Mouse (Mus musculus) forebrain, embryonic 13.5 days (tissue): ENCODE measurements at regions not wholly inside any gene's neighbourhood (a gene's known extent, or its start where the extent isn't known, plus 50 kb on each side); places are given as distances from the start of the nearest gene placed in this dataset.
A peak's percentile ranks its signal among the peaks of the same experiment; 100 is the strongest.

ENCODE experiments used
- ATAC-seq: fragments of 200-750 bp; cut with Nextera tagmentation; 2 replicates; pipeline ENCODE4 v1.8.0; 2017
- H3K27ac ChIP-seq: fragments of 300-500 bp; sonication (generic); 2 replicates; pipeline ENCODE4 v1.5.1; 2015; ENCODE audit warnings: inconsistent platforms, mild to moderate bottlenecking, moderate library complexity
- H3K27me3 ChIP-seq: fragments of 300-500 bp; sonication (generic); 2 replicates; pipeline ENCODE4 v1.6.1; 2015; ENCODE audit warnings: mild to moderate bottlenecking, inconsistent platforms
- H3K36me3 ChIP-seq: fragments of 300-500 bp; sonication (generic); 2 replicates; pipeline ENCODE4 v1.6.1; 2015; ENCODE audit warnings: mild to moderate bottlenecking, inconsistent platforms; ENCODE audit not compliant: poor library complexity, severe bottlenecking
- H3K4me1 ChIP-seq: fragments of 300-500 bp; sonication (generic); 2 replicates; pipeline ENCODE4 v1.6.1; 2015; ENCODE audit warnings: inconsistent platforms
- H3K4me2 ChIP-seq: fragments of 300-500 bp; sonication (generic); 2 replicates; pipeline ENCODE4 v1.6.1; 2015; ENCODE audit warnings: inconsistent platforms, mild to moderate bottlenecking, moderate library complexity
- H3K4me3 ChIP-seq: fragments of 300-500 bp; sonication (generic); 2 replicates; pipeline ENCODE4 v1.5.1; 2015; ENCODE audit warnings: mild to moderate bottlenecking, inconsistent platforms
- H3K9ac ChIP-seq: fragments of 300-500 bp; sonication (generic); 2 replicates; pipeline ENCODE4 v1.6.1; 2015; ENCODE audit warnings: mild to moderate bottlenecking, inconsistent platforms
- H3K9me3 ChIP-seq: fragments of 300-500 bp; sonication (generic); replicated peaks from 2 replicates; pipeline ENCODE4 v1.6.1; 2016; ENCODE audit warnings: inconsistent platforms
- WGBS: fragments of 180-500 bp; shearing (Covaris S2); methylation state at CpG from one replicate; pipeline ENCODE4 v1.1.7; 2015; 5-methylcytosine and 5-hydroxymethylcytosine counted together

- Histone ChIP-seq H3K36me3 (no peaks in the 10 kb centered on the region), H3K9me3 (no peaks in the 10 kb centered on the region), H3K27me3 (no peaks in the 10 kb centered on the region), H3K9ac (no peak overlapping the region), H3K4me3 (no peak overlapping the region), H3K4me2 (no peak overlapping the region), H3K4me1 (no peaks in the 10 kb centered on the region), H3K27ac (no peak overlapping the region)
- ATAC-seq, result no peak
- WGBS, result 96% methylated on average over 4 of the region's 4 CpGs
Measured at GRCm38 (mm10) chr6:31043368-31043767, 84.5 kb upstream of the Klf14 start.

- no peak overlapping the region for H3K9ac ChIP-seq
- no peak overlapping the region for H3K4me2 ChIP-seq
- no peaks in the 10 kb centered on the region for H3K36me3 ChIP-seq
- no peak overlapping the region for H3K4me3 ChIP-seq
- no peaks in the 10 kb centered on the region for H3K4me1 ChIP-seq
- H3K27me3 ChIP-seq, result no peaks in the 10 kb centered on the region
- no peak overlapping the region for H3K27ac ChIP-seq
- no peaks in the 10 kb centered on the region for H3K9me3 ChIP-seq
- 90% methylated on average over 3 of the region's 3 CpGs for WGBS
- ATAC-seq, result no peak
Measured at GRCm38 (mm10) chr6:31043919-31044318, 85.0 kb upstream of the Klf14 start.

- no peak overlapping the region for H3K27ac ChIP-seq
- H3K4me1 ChIP-seq, result no peaks in the 10 kb centered on the region
- H3K36me3 ChIP-seq, result no peaks in the 10 kb centered on the region
- H3K9me3 ChIP-seq, result no peaks in the 10 kb centered on the region
- no peak for ATAC-seq
- no peaks in the 10 kb centered on the region for H3K27me3 ChIP-seq
- H3K4me3 ChIP-seq, result no peak overlapping the region
- no peak overlapping the region for H3K4me2 ChIP-seq
- 86% methylated on average over 3 of the region's 3 CpGs for WGBS
- no peak overlapping the region for H3K9ac ChIP-seq
Measured at GRCm38 (mm10) chr6:31046197-31046596, 87.3 kb upstream of the Klf14 start.

- Histone ChIP-seq H3K27me3 (no peaks in the 10 kb centered on the region), H3K36me3 (no peaks in the 10 kb centered on the region), H3K4me3 (no peak overlapping the region), H3K27ac (no peak overlapping the region), H3K9ac (no peak overlapping the region), H3K4me1 (no peaks in the 10 kb centered on the region), H3K9me3 (no peaks in the 10 kb centered on the region), H3K4me2 (no peak overlapping the region)
- WGBS, result 67% methylated on average over 11 of the region's 11 CpGs
- ATAC-seq, result no peak
Measured at GRCm38 (mm10) chr6:31048920-31049576, 90.2 kb upstream of the Klf14 start.

- H3K9me3 ChIP-seq, result no peaks in the 10 kb centered on the region
- no peaks in the 10 kb centered on the region for H3K27me3 ChIP-seq
- H3K27ac ChIP-seq, result no peak overlapping the region
- H3K9ac ChIP-seq, result no peak overlapping the region
- no peak for ATAC-seq
- 69% methylated on average over 5 of the region's 5 CpGs for WGBS
- no peaks in the 10 kb centered on the region for H3K4me1 ChIP-seq
- H3K4me2 ChIP-seq, result no peak overlapping the region
- no peak overlapping the region for H3K4me3 ChIP-seq
- H3K36me3 ChIP-seq, result no peaks in the 10 kb centered on the region
Measured at GRCm38 (mm10) chr6:31050831-31051230, 92.0 kb upstream of the Klf14 start.

- no peaks in the 10 kb centered on the region for H3K27me3 ChIP-seq
- no peak overlapping the region for H3K27ac ChIP-seq
- no peak overlapping the region for H3K4me3 ChIP-seq
- no peaks in the 10 kb centered on the region for H3K9me3 ChIP-seq
- H3K9ac ChIP-seq, result no peak overlapping the region
- no peak for ATAC-seq
- H3K4me2 ChIP-seq, result no peak overlapping the region
- H3K4me1 ChIP-seq, result no peaks in the 10 kb centered on the region
- no peaks in the 10 kb centered on the region for H3K36me3 ChIP-seq
- WGBS, result 64% methylated on average over 6 of the region's 6 CpGs
Measured at GRCm38 (mm10) chr6:31051771-31052170, 92.9 kb upstream of the Klf14 start.

GRCm38 (mm10) chr6:31053003-31053402, 94.1 kb upstream of the Klf14 start:
- H3K36me3 ChIP-seq, result no peaks in the 10 kb centered on the region
- 14% methylated on average over 8 of the region's 8 CpGs for WGBS
- no peaks in the 10 kb centered on the region for H3K27me3 ChIP-seq
- no peak for ATAC-seq
- H3K4me1 ChIP-seq, result peaks cover 5% of the 10 kb centered on the region; the same call in 1 of the 2 replicates
- H3K4me2 ChIP-seq, result no peak overlapping the region
- H3K27ac ChIP-seq, result no peak overlapping the region
- H3K9ac ChIP-seq, result no peak overlapping the region
- H3K9me3 ChIP-seq, result no peaks in the 10 kb centered on the region
- no peak overlapping the region for H3K4me3 ChIP-seq

GRCm38 (mm10) chr6:31056786-31057566, 98.1 kb upstream of the Klf14 start:
- H3K27me3 ChIP-seq, result no peaks in the 10 kb centered on the region
- H3K4me2 ChIP-seq, result no peak overlapping the region
- no peaks in the 10 kb centered on the region for H3K36me3 ChIP-seq
- peak overlapping the region; percentile 49 for H3K27ac ChIP-seq
- 68% methylated on average over 12 of the region's 12 CpGs for WGBS
- H3K4me3 ChIP-seq, result no peak overlapping the region
- peak; percentile 50; the same call in 1 of the 2 replicates for ATAC-seq
- H3K4me1 ChIP-seq, result peaks cover 5% of the 10 kb centered on the region; the same call in 1 of the 2 replicates
- no peak overlapping the region for H3K9ac ChIP-seq
- H3K9me3 ChIP-seq, result no peaks in the 10 kb centered on the region

GRCm38 (mm10) chr6:31058299-31058698, 99.4 kb upstream of the Klf14 start:
- Histone ChIP-seq H3K4me1 (peaks cover 5% of the 10 kb centered on the region; the same call in 1 of the 2 replicates), H3K9me3 (no peaks in the 10 kb centered on the region), H3K27ac (no peak overlapping the region), H3K36me3 (no peaks in the 10 kb centered on the region), H3K27me3 (no peaks in the 10 kb centered on the region), H3K9ac (no peak overlapping the region), H3K4me3 (no peak overlapping the region), H3K4me2 (no peak overlapping the region)
- ATAC-seq, result no peak
- 89% methylated on average over 1 of the region's 1 CpGs for WGBS

GRCm38 (mm10) chr6:31058961-31059360, 100.1 kb upstream of the Klf14 start:
- WGBS, result 84% methylated on average over 3 of the region's 3 CpGs

GRCm38 (mm10) chr6:31061813-31062212, 102.9 kb upstream of the Klf14 start:
- Histone ChIP-seq H3K27ac (no peak overlapping the region), H3K4me1 (peaks cover 5% of the 10 kb centered on the region; the same call in 1 of the 2 replicates), H3K36me3 (no peaks in the 10 kb centered on the region), H3K4me3 (no peak overlapping the region), H3K4me2 (no peak overlapping the region), H3K9me3 (no peaks in the 10 kb centered on the region), H3K27me3 (no peaks in the 10 kb centered on the region), H3K9ac (no peak overlapping the region)
- no peak for ATAC-seq
- 94% methylated on average over 4 of the region's 4 CpGs for WGBS

More at GRCm38 (mm10) chr6:31058961-31059360, 100.1 kb upstream of the Klf14 start:
- no peaks in the 10 kb centered on the region for H3K9me3 ChIP-seq
- H3K4me3 ChIP-seq, result no peak overlapping the region
- no peaks in the 10 kb centered on the region for H3K36me3 ChIP-seq
- H3K27me3 ChIP-seq, result no peaks in the 10 kb centered on the region
- no peak overlapping the region for H3K4me2 ChIP-seq
- H3K27ac ChIP-seq, result no peak overlapping the region
- H3K9ac ChIP-seq, result no peak overlapping the region
- no peak for ATAC-seq
- H3K4me1 ChIP-seq, result peaks cover 5% of the 10 kb centered on the region; the same call in 1 of the 2 replicates

- Histone ChIP-seq H3K27me3 (no peaks in the 10 kb centered on the region), H3K9ac (no peak overlapping the region), H3K4me3 (no peak overlapping the region), H3K4me2 (no peak overlapping the region), H3K4me1 (no peaks in the 10 kb centered on the region), H3K27ac (no peak overlapping the region), H3K36me3 (no peaks in the 10 kb centered on the region), H3K9me3 (no peaks in the 10 kb centered on the region)
- WGBS, result 89% methylated on average over 9 of the region's 9 CpGs
- no peak for ATAC-seq
Measured at GRCm38 (mm10) chr6:31065419-31065818, 106.5 kb upstream of the Klf14 start.
